Mouse (Mus musculus) erythroblast, adult 5-6 weeks (primary cell): ENCODE data around the gene Sox21. TPM values are rescaled to one million over a fixed set of nuclear protein-coding genes. Genes with fewer than 3 reads are reported as not detected.

Experiments
- total RNA-seq, 2 experiments: library from RNA; stranded (forward) in 1 of 2; stranded (reverse) in 1 of 2; fragments of 150-400 nt in 1 of 2; fragments of 200-764, 138-1000 nt in 1 of 2; gene quantifications; 2 replicates each; pipeline versions ENCODE4 v1.2.3 to v1.2.4; 2015 to 2017; ENCODE audit warnings: low replicate concordance in 2 of 2

The Sox21 gene
- total RNA-seq, 2 experiments from 2014 or later, result not detected

Other genes with a start within 250 kb of the Sox21 start
- 0.38 TPM in 1 of 2 replicates, not detected in the other for gene Dct, start 184.8 kb downstream of the Sox21 start, total RNA-seq (2015; ENCODE audit: low replicate concordance)
- gene Dct, start 184.8 kb downstream of the Sox21 start, total RNA-seq (2017; ENCODE audit: low replicate concordance), result 0.09 and 0.42 TPM in 2 replicates
- 3.3 and 5.6 TPM in 2 replicates for gene Tgds, start 104.3 kb downstream of the Sox21 start, total RNA-seq (2015; ENCODE audit: low replicate concordance)
- 3.2 and 10.6 TPM in 2 replicates for gene Tgds, start 104.3 kb downstream of the Sox21 start, total RNA-seq (2017; ENCODE audit: low replicate concordance)
- 6.1 TPM in 1 of 2 replicates, not detected in the other for gene Gpr180, start 99.9 kb downstream of the Sox21 start, total RNA-seq (2015; ENCODE audit: low replicate concordance)
- 1.3 and 2.0 TPM in 2 replicates for gene Gpr180, start 99.9 kb downstream of the Sox21 start, total RNA-seq (2017; ENCODE audit: low replicate concordance)
- not detected in 2 replicates for gene Gm9376, start 29.9 kb upstream of the Sox21 start, total RNA-seq (2015; ENCODE audit: low replicate concordance)
- not detected in 2 replicates for gene Gm9376, start 29.9 kb upstream of the Sox21 start, total RNA-seq (2017; ENCODE audit: low replicate concordance)